In the genomic region with DNA sequence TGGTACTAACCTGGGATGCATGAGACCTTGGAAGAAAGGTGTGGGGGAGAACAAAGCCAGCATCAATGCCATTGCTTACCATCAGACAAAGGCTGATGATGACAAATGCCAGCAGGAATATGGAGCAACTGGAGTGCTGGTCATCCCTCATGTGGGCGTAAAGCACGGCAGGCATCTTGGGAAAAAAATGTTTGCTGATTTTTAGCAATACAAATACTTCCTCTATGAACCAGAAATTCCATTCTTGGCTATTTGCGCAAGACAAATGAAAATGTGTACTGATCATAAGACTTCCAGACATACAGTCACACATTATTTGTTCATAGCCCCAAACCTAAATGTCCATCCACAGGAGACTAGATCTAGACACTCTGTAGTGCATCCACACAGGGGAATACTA, we compare ENCODE assay signal across 23 mouse cellular contexts.
"Had no signal": no experiment of that assay in that cellular context is flagged by ENCODE, and none has a peak within 500 bp of the region (broad histone marks: within the 10 kb centered on the region; RNA-seq: fewer than 3 reads in every experiment).

No protein-coding gene starts in this region.

- H3K4me3 ChIP-seq: heart, embryonic 10.5 days; heart, embryonic 12.5 days; hindbrain, embryonic 10.5 days; hindbrain, embryonic 12.5 days; kidney, embryonic 15.5 days; limb, embryonic 13.5 days; limb, embryonic 15.5 days; liver, embryonic 12.5 days had no signal

- DNase-seq: gastrocnemius, postnatal 10 days; gastrocnemius, postnatal 25 days; heart, adult 18-20 months; heart, postnatal 10 days; heart, postnatal 4 days; kidney, adult 11 months; kidney, adult 2 months; kidney, adult 9 months; kidney, postnatal 14 days; kidney, postnatal 36 days; layer of hippocampus, adult 9-11 months; layer of hippocampus, postnatal 36 days; left cerebral cortex, postnatal 4 days had no signal

- H3K27ac ChIP-seq: heart, embryonic 10.5 days; hindbrain, embryonic 10.5 days; hindbrain, embryonic 12.5 days; hindbrain, embryonic 14.5 days; kidney, embryonic 15.5 days; kidney, postnatal 0 days; limb, embryonic 13.5 days; limb, embryonic 15.5 days; liver, embryonic 12.5 days had no signal

- H3K36me3 ChIP-seq: heart, embryonic 10.5 days; heart, embryonic 12.5 days; hindbrain, embryonic 10.5 days; hindbrain, embryonic 12.5 days; kidney, embryonic 15.5 days; limb, embryonic 13.5 days; limb, embryonic 15.5 days; liver, embryonic 12.5 days had no signal
